26 mouse cellular contexts compared by ENCODE assay signal in genomic region chr7:40362719-40363118, GRCm38 (mm10).
DNase-seq lines count a peak whose midpoint lies in the region; ATAC-seq and TF ChIP-seq lines count a peak whose summit lies in the region.
"Had no signal": no experiment of that assay in that cellular context is flagged by ENCODE, and none has a peak within 500 bp of the region (broad histone marks: within the 10 kb centered on the region; RNA-seq: fewer than 3 reads in every experiment).

No protein-coding gene starts in this region.

- TF ChIP-seq EP300 in ES-Bruce4 (IDR thresholded peaks at IDR 0.05; ENCODE audit: insufficient read depth, low read depth, low read length) = peak; percentile 72; the same call in 1 of the 2 replicates

- no peaks in the 10 kb centered on the region for H3K4me1 ChIP-seq in hindbrain, embryonic 11.5 days (replicated peaks; ENCODE audit: control insufficient read depth, insufficient read depth, low read length)
- H3K4me1 ChIP-seq in hindbrain, embryonic 14.5 days (replicated peaks; ENCODE audit: control insufficient read depth, insufficient read depth, low read length) = no peaks in the 10 kb centered on the region
- peaks cover 5% of the 10 kb centered on the region for H3K4me1 ChIP-seq in ES-Bruce4 (ENCODE audit: control insufficient read depth, insufficient read depth, low read length)
- peaks cover 9% of the 10 kb centered on the region for H3K4me1 ChIP-seq in midbrain, embryonic 13.5 days (replicated peaks)
- H3K4me1 ChIP-seq: forebrain, embryonic 13.5 days; heart, embryonic 10.5 days; limb, embryonic 15.5 days; megakaryocyte, embryonic 14.5 days had no signal

- no peak overlapping the region for H3K9ac ChIP-seq in hindbrain, embryonic 11.5 days (ENCODE audit: low read depth, low read length)
- H3K9ac ChIP-seq in hindbrain, embryonic 14.5 days = no peak overlapping the region
- no peak overlapping the region for H3K9ac ChIP-seq in ES-Bruce4 (ENCODE audit: low read depth, poor library complexity, severe bottlenecking)
- no peak overlapping the region for H3K9ac ChIP-seq in midbrain, embryonic 13.5 days (replicated peaks)
- H3K9ac ChIP-seq: forebrain, embryonic 13.5 days; limb, embryonic 15.5 days; liver, embryonic 14.5 days; lung, embryonic 14.5 days had no signal

- H3K9me3 ChIP-seq in hindbrain, embryonic 11.5 days (ENCODE audit: control insufficient read depth, low read length) = no peaks in the 10 kb centered on the region
- no peaks in the 10 kb centered on the region for H3K9me3 ChIP-seq in hindbrain, embryonic 14.5 days (ENCODE audit: control insufficient read depth, low read length)
- no peaks in the 10 kb centered on the region for H3K9me3 ChIP-seq in ES-Bruce4 (replicated peaks; ENCODE audit: control insufficient read depth, insufficient read depth, low read length, poor library complexity, severe bottlenecking)
- no peaks in the 10 kb centered on the region for H3K9me3 ChIP-seq in midbrain, embryonic 13.5 days
- H3K9me3 ChIP-seq: forebrain, embryonic 13.5 days; heart, embryonic 10.5 days; limb, embryonic 15.5 days had no signal

- no peak overlapping the region for H3K4me3 ChIP-seq in hindbrain, embryonic 11.5 days (ENCODE audit: low read depth, low read length)
- no peak overlapping the region for H3K4me3 ChIP-seq in hindbrain, embryonic 14.5 days (replicated peaks; ENCODE audit: low read length)
- no peak overlapping the region for H3K4me3 ChIP-seq in ES-Bruce4 (ENCODE audit: low read depth, low read length)
- H3K4me3 ChIP-seq in midbrain, embryonic 13.5 days (replicated peaks) = no peak overlapping the region
- H3K4me3 ChIP-seq: forebrain, embryonic 13.5 days; gastrocnemius, adult 2 months; heart, embryonic 10.5 days; limb, embryonic 15.5 days; megakaryocyte, embryonic 14.5 days had no signal

- H3K27me3 ChIP-seq in hindbrain, embryonic 11.5 days (ENCODE audit: control insufficient read depth, insufficient read depth, low read length) = no peaks in the 10 kb centered on the region
- H3K27me3 ChIP-seq in hindbrain, embryonic 14.5 days (ENCODE audit: control insufficient read depth, insufficient read depth, low read length) = no peaks in the 10 kb centered on the region
- no peaks in the 10 kb centered on the region for H3K27me3 ChIP-seq in ES-Bruce4 (ENCODE audit: control insufficient read depth, insufficient read depth, low read length, poor library complexity, severe bottlenecking)
- H3K27me3 ChIP-seq in midbrain, embryonic 13.5 days = no peaks in the 10 kb centered on the region
- H3K27me3 ChIP-seq: forebrain, embryonic 13.5 days; limb, embryonic 15.5 days; megakaryocyte, embryonic 14.5 days had no signal

- no peak for TF ChIP-seq POLR2A in ES-Bruce4 (IDR thresholded peaks at IDR 0.05; ENCODE audit: insufficient read depth, low read length)

- peak; percentile 77 for ATAC-seq in hindbrain, embryonic 11.5 days (ENCODE audit: low FRiP score)
- ATAC-seq in hindbrain, embryonic 14.5 days (ENCODE audit: low FRiP score) = no peak
- peak; percentile 24; the same call in 1 of the 2 replicates for ATAC-seq in midbrain, embryonic 13.5 days
- ATAC-seq in megakaryocyte progenitor cell, adult 5-6 weeks (replicated peaks; ENCODE audit: poor library complexity) = no peak
- no peak for ATAC-seq in activated CD4-positive, CD25-positive, alpha-beta regulatory T cell, adult 4 months
- ATAC-seq: CD4-positive, CD25-positive, alpha-beta regulatory T cell, adult 4 months; forebrain, embryonic 13.5 days; inflammation-experienced regulatory T-cells, adult 6 months had no signal

- no peak for TF ChIP-seq CTCF in ES-Bruce4 (IDR thresholded peaks at IDR 0.05; ENCODE audit: low read depth, low read length)

- no peak overlapping the region for H3K4me2 ChIP-seq in hindbrain, embryonic 11.5 days (replicated peaks; ENCODE audit: low read depth, low read length)
- H3K4me2 ChIP-seq in hindbrain, embryonic 14.5 days (replicated peaks) = no peak overlapping the region
- no peak overlapping the region for H3K4me2 ChIP-seq in midbrain, embryonic 13.5 days (replicated peaks)
- H3K4me2 ChIP-seq: forebrain, embryonic 13.5 days; limb, embryonic 15.5 days; lung, embryonic 14.5 days had no signal

- WGBS in hindbrain, embryonic 11.5 days = 14% methylated on average over 2 of the region's 2 CpGs
- 6% methylated on average over 2 of the region's 2 CpGs for WGBS in hindbrain, embryonic 14.5 days
- WGBS in midbrain, embryonic 13.5 days = 0% methylated on average over 2 of the region's 2 CpGs

- no peaks in the 10 kb centered on the region for H3K36me3 ChIP-seq in hindbrain, embryonic 11.5 days (ENCODE audit: control insufficient read depth, insufficient read depth, low read length)
- H3K36me3 ChIP-seq in hindbrain, embryonic 14.5 days (replicated peaks; ENCODE audit: control insufficient read depth, insufficient read depth) = no peaks in the 10 kb centered on the region
- H3K36me3 ChIP-seq in ES-Bruce4 (ENCODE audit: control insufficient read depth, insufficient read depth, low read length, poor library complexity, severe bottlenecking) = no peaks in the 10 kb centered on the region
- H3K36me3 ChIP-seq in midbrain, embryonic 13.5 days = no peaks in the 10 kb centered on the region
- H3K36me3 ChIP-seq: heart, embryonic 10.5 days; limb, embryonic 15.5 days had no signal

- H3K27ac ChIP-seq in hindbrain, embryonic 11.5 days (ENCODE audit: low read depth, low read length) = no peak overlapping the region
- H3K27ac ChIP-seq in hindbrain, embryonic 14.5 days = no peak overlapping the region
- H3K27ac ChIP-seq in ES-Bruce4 (ENCODE audit: insufficient read depth, low read length) = no peak overlapping the region
- no peak overlapping the region for H3K27ac ChIP-seq in midbrain, embryonic 13.5 days
- H3K27ac ChIP-seq: forebrain, embryonic 13.5 days; gastrocnemius, adult 2 months; heart, embryonic 10.5 days; limb, embryonic 15.5 days; liver, embryonic 14.5 days; stomach, postnatal 0 days had no signal

- DNase-seq in hindbrain, embryonic 11.5 days (ENCODE audit: low spot score) = peak; percentile 55
- no peak for DNase-seq in hindbrain, embryonic 14.5 days (ENCODE audit: low spot score)
- DNase-seq in ZHBTc4 (ENCODE audit: low read depth, low spot score) = peak; percentile 89
- DNase-seq in B cell, adult 2 months = no peak
- DNase-seq: adrenal gland, postnatal 25 days; cerebellum, adult 9-10 months; gastrocnemius, adult 2 months; heart, postnatal 4 days; kidney, adult 18-20 months; kidney, postnatal 4 days; left cerebral cortex, postnatal 4 days; lung, embryonic 14.5 days; thymus, adult 2 months; thymus, postnatal 4 days had no signal

Comparison
In these comparisons a context has a peak if more than half of its experiments do, and no peak if none do; other contexts are left out.
1. ATAC-seq: peak in hindbrain, embryonic 11.5 days (single experiment) and midbrain, embryonic 13.5 days (single experiment); none in hindbrain, embryonic 14.5 days (single experiment), megakaryocyte progenitor cell, adult 5-6 weeks (single experiment) and activated CD4-positive, CD25-positive, alpha-beta regulatory T cell, adult 4 months (single experiment).
2. DNase-seq: peak in hindbrain, embryonic 11.5 days (single experiment) and ZHBTc4 (single experiment); none in hindbrain, embryonic 14.5 days (single experiment) and B cell, adult 2 months (0 of 2).